Mouse (Mus musculus) ES-Bruce4 (cell line): ENCODE results near the gene Sprr3. TPM values are rescaled to one million over a fixed set of nuclear protein-coding genes. Genes with fewer than 3 reads are reported as not detected.

ENCODE experiments used
- H3K27ac ChIP-seq: 2 replicates; pipeline ENCODE4 v1.5.1; 2012; ENCODE audit warnings: low read length, inconsistent platforms; ENCODE audit not compliant: insufficient read depth
- H3K27me3 ChIP-seq: 2 replicates; pipeline ENCODE4 v1.6.1; 2012; ENCODE audit warnings: mild to moderate bottlenecking, low read length, inconsistent platforms; ENCODE audit not compliant: control insufficient read depth, poor library complexity, insufficient read depth, severe bottlenecking
- H3K36me3 ChIP-seq: 2 replicates; pipeline ENCODE4 v1.6.1; 2012; ENCODE audit warnings: inconsistent platforms, mild to moderate bottlenecking, low read length, moderate library complexity; ENCODE audit not compliant: control insufficient read depth, poor library complexity, insufficient read depth, severe bottlenecking
- H3K4me1 ChIP-seq: one replicate; pipeline ENCODE4 v1.8.1; 2011; ENCODE audit warnings: low read length; ENCODE audit not compliant: control insufficient read depth, insufficient read depth
- H3K4me3 ChIP-seq: 2 replicates; pipeline ENCODE4 v1.5.1; 2011; ENCODE audit warnings: low read depth, mild to moderate bottlenecking, low read length
- H3K9ac ChIP-seq: 2 replicates; pipeline ENCODE4 v1.6.1; 2012; ENCODE audit warnings: low read depth, mild to moderate bottlenecking, inconsistent platforms; ENCODE audit not compliant: poor library complexity, severe bottlenecking
- H3K9me3 ChIP-seq: replicated peaks from 2 replicates; pipeline ENCODE4 v1.6.1; 2012; ENCODE audit warnings: mild to moderate bottlenecking, low read length, inconsistent platforms; ENCODE audit not compliant: control insufficient read depth, poor library complexity, insufficient read depth, severe bottlenecking
- CTCF ChIP-seq: IDR thresholded peaks from one replicate; pipeline ENCODE4 v1.8.1; 2011; ENCODE audit warnings: low read depth, low read length
- EP300 ChIP-seq: IDR thresholded peaks from 2 replicates; pipeline ENCODE4 v1.6.1; 2011; ENCODE audit warnings: low read depth, low read length; ENCODE audit not compliant: insufficient read depth
- POLR2A ChIP-seq: IDR thresholded peaks from one replicate; pipeline ENCODE4 v1.8.1; 2011; ENCODE audit warnings: low read length; ENCODE audit not compliant: insufficient read depth
- polyA plus RNA-seq: library from polyadenylated mRNA; stranded (reverse); fragments of >200 nt; gene quantifications from 2 replicates; pipeline ENCODE4 v1.2.4, GENCODE M21; 2011; ENCODE audit warnings: low read depth; ENCODE audit not compliant: missing spikeins, insufficient read depth, insufficient read length

Gene Sprr3
- polyA plus RNA-seq, 1 experiment = not detected

GRCm38 (mm10) chr3:92470111-92470510, 11.6 kb upstream of the Sprr3 start:
- Histone ChIP-seq H3K36me3 (no peaks in the 10 kb centered on the region), H3K4me1 (no peaks in the 10 kb centered on the region), H3K9ac (no peak overlapping the region), H3K9me3 (no peaks in the 10 kb centered on the region), H3K4me3 (no peak overlapping the region), H3K27me3 (no peaks in the 10 kb centered on the region), H3K27ac (no peak overlapping the region)
- no peak for TF ChIP-seq POLR2A
- no peak for TF ChIP-seq CTCF
- TF ChIP-seq EP300 = no peak

- TF ChIP-seq EP300 = no peak
- TF ChIP-seq POLR2A = no peak
- no peak for TF ChIP-seq CTCF
- H3K4me3 ChIP-seq = no peak overlapping the region
- H3K9ac ChIP-seq = no peak overlapping the region
These were observed 8.9 kb upstream of the Sprr3 start for GRCm38 (mm10) chr3:92467424-92467823.

DNA sequence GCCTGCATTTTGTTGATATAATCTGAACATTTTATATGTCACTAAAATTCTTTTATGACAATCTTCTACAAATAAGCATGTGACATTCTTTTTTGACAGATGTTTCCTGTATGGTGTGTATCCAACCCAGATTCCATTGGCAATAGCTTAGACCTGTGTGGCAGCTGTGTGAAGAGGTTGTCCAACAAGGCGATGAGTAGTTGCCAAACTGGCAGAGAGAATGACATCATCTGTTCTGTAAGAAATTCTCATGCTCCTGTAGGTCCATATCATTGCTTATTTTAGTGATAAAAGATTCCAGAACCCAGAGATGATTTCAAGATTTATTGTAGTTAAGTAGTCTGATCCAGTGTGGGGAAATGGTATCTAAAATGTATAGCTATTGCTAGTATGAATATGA, 8.1 kb upstream of the Sprr3 start:
- no peaks in the 10 kb centered on the region for H3K36me3 ChIP-seq
- TF ChIP-seq CTCF = no peak
- TF ChIP-seq POLR2A = no peak
- no peak for TF ChIP-seq EP300

More at GRCm38 (mm10) chr3:92467424-92467823, 8.9 kb upstream of the Sprr3 start:
- Histone ChIP-seq H3K9me3 (no peaks in the 10 kb centered on the region), H3K4me1 (no peaks in the 10 kb centered on the region), H3K27ac (no peak overlapping the region), H3K27me3 (no peaks in the 10 kb centered on the region), H3K36me3 (no peaks in the 10 kb centered on the region)

GRCm38 (mm10) chr3:92455151-92455550, 3.4 kb downstream of the Sprr3 start:
- H3K27ac ChIP-seq = no peak overlapping the region

More for the DNA sequence above, 8.1 kb upstream of the Sprr3 start:
- no peak overlapping the region for H3K9ac ChIP-seq
- no peak overlapping the region for H3K4me3 ChIP-seq
- H3K9me3 ChIP-seq = no peaks in the 10 kb centered on the region
- no peaks in the 10 kb centered on the region for H3K27me3 ChIP-seq
- no peak overlapping the region for H3K27ac ChIP-seq
- no peaks in the 10 kb centered on the region for H3K4me1 ChIP-seq

GRCm38 (mm10) chr3:92440177-92440576, 18.3 kb downstream of the Sprr3 start:
- Histone ChIP-seq H3K4me3 (no peak overlapping the region), H3K36me3 (no peaks in the 10 kb centered on the region), H3K9ac (no peak overlapping the region), H3K27me3 (no peaks in the 10 kb centered on the region), H3K9me3 (no peaks in the 10 kb centered on the region), H3K4me1 (no peaks in the 10 kb centered on the region), H3K27ac (no peak overlapping the region)
- TF ChIP-seq CTCF (no peak), POLR2A (no peak), EP300 (no peak)

More at GRCm38 (mm10) chr3:92455151-92455550, 3.4 kb downstream of the Sprr3 start:
- TF ChIP-seq CTCF = no peak
- no peak for TF ChIP-seq EP300
- Histone ChIP-seq H3K4me3 (no peak overlapping the region), H3K27me3 (no peaks in the 10 kb centered on the region), H3K36me3 (no peaks in the 10 kb centered on the region), H3K9ac (no peak overlapping the region), H3K4me1 (no peaks in the 10 kb centered on the region), H3K9me3 (no peaks in the 10 kb centered on the region)

GRCm38 (mm10) chr3:92438689-92439088, 19.8 kb downstream of the Sprr3 start, which contains the start of gene Sprr1b:
Gene Sprr1b (minus strand): TSS chr3:92438789.
- Histone ChIP-seq H3K4me3 (no peak within 1 kb of the TSS), H3K9ac (no peak within 1 kb of the TSS), H3K36me3 (no peaks in the 10 kb centered on the region), H3K9me3 (no peaks in the 10 kb centered on the region), H3K4me1 (no peaks in the 10 kb centered on the region), H3K27me3 (no peaks in the 10 kb centered on the region), H3K27ac (no peak within 1 kb of the TSS)
- no peak for TF ChIP-seq POLR2A
- no peak for TF ChIP-seq CTCF
- TF ChIP-seq EP300 = no peak
